Mouse (Mus musculus) lung, adult 2 months (tissue): ENCODE measurements around the gene Ptn. TPM values are rescaled to one million over a fixed set of nuclear protein-coding genes. Genes with fewer than 3 reads are reported as not detected.

ENCODE experiments used
- DNase-seq: peaks from one replicate; pipeline ENCODE4 v3.0.0; 2022
- H3K4me1 ChIP-seq: fragments of 200-500 bp; 2 replicates; pipeline ENCODE4 v1.6.1; 2011; ENCODE audit warnings: low read length; ENCODE audit not compliant: control insufficient read depth, insufficient read depth
- H3K4me3 ChIP-seq: fragments of 200-500 bp; replicated peaks from 2 replicates; pipeline ENCODE3; 2011; ENCODE audit warnings: low read depth, mild to moderate bottlenecking, control low read depth, low read length; ENCODE audit errors: extremely low read depth
- CTCF ChIP-seq: fragments of 200-500 bp; IDR thresholded peaks from 2 replicates; pipeline ENCODE4 v1.5.1; 2011; ENCODE audit warnings: mild to moderate bottlenecking, low read length, control low read depth; ENCODE audit not compliant: insufficient read depth
- POLR2A ChIP-seq: fragments of 200-500 bp; IDR thresholded peaks from 2 replicates; pipeline ENCODE4 v1.6.1; 2011; ENCODE audit warnings: low read depth, mild to moderate bottlenecking, control low read depth, low read length, borderline replicate concordance; ENCODE audit errors: extremely low read depth
- WGBS: fragments of 180-500 bp; shearing (Covaris S2); methylation state at CpG from one replicate; pipeline ENCODE4 v1.1.7; 2018; 5-methylcytosine and 5-hydroxymethylcytosine counted together
- polyA plus RNA-seq: library from polyadenylated mRNA; depleted of rRNA; stranded (reverse); fragments of >200 nt; gene quantifications from 2 replicates; pipeline ENCODE4 v1.2.3, GENCODE M21; 2012

Gene Ptn
- polyA plus RNA-seq, 1 experiment, result 1.1 TPM

- 64% methylated on average over 3 of the region's 3 CpGs for WGBS
- no peak overlapping the region for H3K4me3 ChIP-seq
- DNase-seq, result no peak
- no peak for TF ChIP-seq POLR2A
- no peak for TF ChIP-seq CTCF
- H3K4me1 ChIP-seq, result no peaks in the 10 kb centered on the region
Measured at GRCm38 (mm10) chr6:36841701-36842100, 31.7 kb upstream of the Ptn start.

GRCm38 (mm10) chr6:36841174-36841573, 31.2 kb upstream of the Ptn start:
- DNase-seq, result no peak
- TF ChIP-seq CTCF (no peak), POLR2A (no peak)
- H3K4me1 ChIP-seq, result no peaks in the 10 kb centered on the region
- no peak overlapping the region for H3K4me3 ChIP-seq

- WGBS, result 97% methylated on average over 1 of the region's 1 CpGs
Measured at GRCm38 (mm10) chr6:36838747-36839146, 28.7 kb upstream of the Ptn start.

GRCm38 (mm10) chr6:36835351-36835750, 25.3 kb upstream of the Ptn start:
- no peak for DNase-seq
- 81% methylated on average over 3 of the region's 3 CpGs for WGBS

More at GRCm38 (mm10) chr6:36838747-36839146, 28.7 kb upstream of the Ptn start:
- no peaks in the 10 kb centered on the region for H3K4me1 ChIP-seq
- H3K4me3 ChIP-seq, result no peak overlapping the region
- DNase-seq, result no peak
- TF ChIP-seq CTCF, result no peak
- TF ChIP-seq POLR2A, result no peak

GRCm38 (mm10) chr6:36834695-36835265, 24.8 kb upstream of the Ptn start:
- H3K4me3 ChIP-seq, result no peak overlapping the region
- no peaks in the 10 kb centered on the region for H3K4me1 ChIP-seq
- no peak for TF ChIP-seq CTCF
- TF ChIP-seq POLR2A, result no peak
- 78% methylated on average over 4 of the region's 4 CpGs for WGBS
- no peak for DNase-seq

More at GRCm38 (mm10) chr6:36835351-36835750, 25.3 kb upstream of the Ptn start:
- no peak overlapping the region for H3K4me3 ChIP-seq
- TF ChIP-seq POLR2A (no peak), CTCF (no peak)
- no peaks in the 10 kb centered on the region for H3K4me1 ChIP-seq

- WGBS, result 83% methylated on average over 4 of the region's 4 CpGs
- H3K4me3 ChIP-seq, result no peak overlapping the region
- TF ChIP-seq POLR2A (no peak), CTCF (no peak)
- DNase-seq, result no peak
- no peaks in the 10 kb centered on the region for H3K4me1 ChIP-seq
Measured at GRCm38 (mm10) chr6:36832681-36833080, 22.7 kb upstream of the Ptn start.

GRCm38 (mm10) chr6:36832207-36832606, 22.2 kb upstream of the Ptn start:
- H3K4me1 ChIP-seq, result no peaks in the 10 kb centered on the region
- no peak for DNase-seq
- TF ChIP-seq POLR2A (no peak), CTCF (no peak)
- WGBS, result 90% methylated on average over 2 of the region's 2 CpGs
- H3K4me3 ChIP-seq, result no peak overlapping the region

- no peak overlapping the region for H3K4me3 ChIP-seq
- TF ChIP-seq POLR2A, result no peak
- no peak for TF ChIP-seq CTCF
- no peak for DNase-seq
- WGBS, result 83% methylated on average over 9 of the region's 9 CpGs
- no peaks in the 10 kb centered on the region for H3K4me1 ChIP-seq
Measured at GRCm38 (mm10) chr6:36830371-36830925, 20.4 kb upstream of the Ptn start.

- no peak for TF ChIP-seq CTCF
- no peak for TF ChIP-seq POLR2A
- no peak overlapping the region for H3K4me3 ChIP-seq
- DNase-seq, result no peak
- no peaks in the 10 kb centered on the region; the same call in 1 of the 2 replicates for H3K4me1 ChIP-seq
Measured at GRCm38 (mm10) chr6:36819784-36820050, 9.7 kb upstream of the Ptn start.

GRCm38 (mm10) chr6:36819019-36819783, 9.2 kb upstream of the Ptn start:
- peak; percentile 5 for DNase-seq
- Histone ChIP-seq H3K4me1 (no peaks in the 10 kb centered on the region; the same call in 1 of the 2 replicates), H3K4me3 (no peak overlapping the region)
- TF ChIP-seq CTCF (no peak), POLR2A (no peak)
- WGBS, result 14% methylated on average over 8 of the region's 8 CpGs
